Mouse (Mus musculus) heart, adult 2 months (tissue): ENCODE measurements around the gene Gm49342.

Experiments
- CTCF ChIP-seq: fragments of 200-600 bp; IDR thresholded peaks from 2 replicates; pipeline ENCODE4 v1.8.1; 2022; ENCODE audit warnings: antibody characterized with exemption, mild to moderate bottlenecking, moderate library complexity
- POLR2A ChIP-seq: fragments of 200-500 bp; IDR thresholded peaks from 2 replicates; pipeline ENCODE4 v1.6.1; 2011; ENCODE audit warnings: mild to moderate bottlenecking, low read depth, low read length, control low read depth; ENCODE audit not compliant: insufficient read depth

- TF ChIP-seq POLR2A (no peak), CTCF (no peak)
Measured at GRCm38 (mm10) chr14:50938940-50939339, 5.4 kb upstream of the Gm49342 start.
